Mouse (Mus musculus) effector memory CD4-positive, alpha-beta T cell, adult 7 months (primary cell): ENCODE data around the gene Mapre1. TPM values are rescaled to one million over a fixed set of nuclear protein-coding genes. Genes with fewer than 3 reads are reported as not detected.

Experiments used
- polyA plus RNA-seq: library from polyadenylated mRNA; unstranded; fragments of 100-300 nt; shearing (Covaris generic); gene quantifications from one replicate; pipeline ENCODE4 v1.2.1, GENCODE M21; 2017

Mapre1 gene
- 219 TPM for polyA plus RNA-seq

DNA sequence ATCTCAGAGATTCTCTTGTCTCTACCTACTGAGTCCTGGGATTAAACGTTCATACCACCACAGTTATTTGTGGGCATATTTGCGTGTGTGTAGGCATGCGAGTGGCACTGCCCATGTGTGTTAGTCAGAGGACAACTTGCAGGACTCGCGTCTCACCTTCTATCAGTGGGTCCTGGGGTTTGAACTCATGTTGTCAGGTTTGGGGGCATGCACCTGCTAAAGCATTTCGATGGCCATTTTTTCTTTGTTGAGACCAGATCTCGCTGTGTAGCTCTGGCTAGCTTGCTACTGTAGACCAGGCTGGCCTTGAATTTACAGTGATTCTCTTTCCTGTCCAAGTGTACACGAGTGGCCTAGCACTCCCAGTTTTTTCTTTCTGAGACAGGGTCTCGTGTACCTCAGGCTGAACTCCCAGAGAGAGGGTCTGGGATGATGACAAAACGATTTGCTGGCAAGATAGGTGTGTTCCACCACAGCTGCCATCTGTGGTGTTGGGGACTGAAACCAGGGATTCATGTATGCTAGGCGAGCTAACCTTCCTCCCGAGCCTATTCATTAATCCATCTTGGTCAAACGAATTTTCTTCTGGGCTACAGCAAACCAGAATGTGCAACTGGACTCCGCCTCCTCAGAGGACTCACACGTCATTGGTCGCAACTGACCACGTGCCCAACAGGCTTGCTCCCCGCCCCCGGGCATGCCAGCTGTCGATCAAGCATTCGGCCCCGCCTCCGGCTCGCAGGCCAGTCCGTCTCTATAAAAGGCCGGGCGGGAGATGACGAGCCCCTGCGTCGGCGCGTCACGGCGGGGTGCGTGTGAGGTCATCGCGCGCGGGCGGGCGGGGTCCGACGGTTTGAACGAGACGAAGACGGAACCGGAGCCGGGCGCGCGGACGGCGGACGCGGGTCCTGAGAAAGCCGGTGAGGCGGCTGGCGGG lies at the start of gene Mapre1:
Mapre1 (plus strand) TSS at position 775 of the 937 bp plus-strand sequence.

GRCm38 (mm10) chr2:153696352-153696751 lies 44.7 kb upstream of the Mapre1 start, which contains the start of gene Dnmt3c:
TSS of gene Dnmt3c (plus strand) at chr2:153696652.

GRCm38 (mm10) chr2:153779394-153779981 lies 38.4 kb downstream of the Mapre1 start, which contains the start of gene Efcab8:
TSS of gene Efcab8 (plus strand) at chr2:153779931.

Other genes with a start within 250 kb of the Mapre1 start
- gene 4930404H24Rik, start 248.5 kb upstream of the Mapre1 start, polyA plus RNA-seq, result not detected
- 1.8 TPM for gene Nol4l, start 211.3 kb upstream of the Mapre1 start, polyA plus RNA-seq
- 69.3 TPM for gene Commd7, start 108.5 kb upstream of the Mapre1 start, polyA plus RNA-seq
- gene Dnmt3b, start 91.8 kb upstream of the Mapre1 start, polyA plus RNA-seq, result 4.7 TPM
- gene Dnmt3c, start 44.6 kb upstream of the Mapre1 start, polyA plus RNA-seq, result 0.21 TPM
- not detected for gene Efcab8, start 38.7 kb downstream of the Mapre1 start, polyA plus RNA-seq
- not detected for gene Sun5, start 129.8 kb downstream of the Mapre1 start, polyA plus RNA-seq
- not detected for gene Bpifb2, start 133.8 kb downstream of the Mapre1 start, polyA plus RNA-seq
- not detected for gene Bpifb6, start 159.1 kb downstream of the Mapre1 start, polyA plus RNA-seq
- gene Bpifb3, start 177.0 kb downstream of the Mapre1 start, polyA plus RNA-seq, result not detected
- not detected for gene Bpifb4, start 196.9 kb downstream of the Mapre1 start, polyA plus RNA-seq
- gene Bpifa6, start 233.7 kb downstream of the Mapre1 start, polyA plus RNA-seq, result not detected